Mouse (Mus musculus): ENCODE results near the gene Enah. TPM values are rescaled to one million over a fixed set of nuclear protein-coding genes. Genes with fewer than 3 reads are reported as not detected.

The Enah gene
- total and polyA plus RNA-seq, 3 experiments, result 0.45 to 0.69 TPM; not detected in 1

DNA sequence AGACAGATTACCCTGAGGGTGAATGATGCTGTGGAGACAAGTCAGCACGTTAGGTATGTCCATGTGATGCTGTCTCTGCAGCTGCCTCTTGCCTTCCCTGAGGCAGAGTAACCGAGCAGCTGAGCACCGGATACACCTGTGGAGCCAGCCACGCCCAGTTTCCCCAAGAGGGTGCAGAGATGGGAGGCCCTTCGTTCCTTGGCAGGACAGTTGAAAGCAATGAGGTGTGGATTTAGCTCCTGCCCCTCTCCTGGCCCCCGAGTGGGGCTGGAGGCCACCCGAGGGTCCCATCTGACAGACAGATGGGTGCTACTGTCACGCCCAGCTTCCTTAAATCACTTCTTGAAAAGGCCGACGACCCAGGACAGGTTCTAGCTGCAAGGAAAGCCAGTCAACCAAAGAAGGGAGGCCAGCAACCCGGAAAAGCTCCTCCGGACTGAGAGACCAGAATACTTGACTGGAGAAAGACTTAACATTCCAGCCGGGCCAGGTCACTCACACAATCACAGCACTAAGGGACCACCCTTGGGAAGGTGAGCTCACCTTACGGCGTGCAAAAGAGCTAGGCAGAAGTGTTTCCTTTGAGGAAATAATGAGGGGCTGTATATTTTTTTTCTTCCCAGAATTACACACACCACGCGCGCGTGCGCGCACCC lies 166.6 kb downstream of the Enah start:
- H3K9ac ChIP-seq (ENCODE audit: control insufficient read depth, low read depth, low read length, poor library complexity, severe bottlenecking), result no peak overlapping the region
- DNase-seq (ENCODE audit: low read depth, low spot score), result no peak
- no peaks in the 10 kb centered on the region for H3K4me1 ChIP-seq (ENCODE audit: control insufficient read depth in 1 of 2, insufficient read depth in 2 of 2, low read length in 2 of 2)

GRCm38 (mm10) chr1:181852466-181852865 lies 167.3 kb downstream of the Enah start:
- Histone ChIP-seq H3K4me1 (ENCODE audit: control insufficient read depth in 1 of 2, insufficient read depth in 2 of 2, low read length in 2 of 2) (no peaks in the 10 kb centered on the region), H3K9ac (ENCODE audit: control insufficient read depth, low read depth, low read length, poor library complexity, severe bottlenecking) (no peak overlapping the region), H3K27ac (ENCODE audit: control insufficient read depth, low read depth, low read length) (no peak overlapping the region), H3K36me3 (ENCODE audit: control insufficient read depth in 1 of 2, insufficient read depth in 2 of 2, low read length in 2 of 2) (no peaks in the 10 kb centered on the region), H3K4me3 (ENCODE audit: control insufficient read depth in 1 of 2, insufficient read depth in 1 of 2, low read depth in 2 of 2, low read length in 2 of 2) (no peak overlapping the region), H3K9me3 (replicated peaks; ENCODE audit: insufficient read depth, low read length) (no peaks in the 10 kb centered on the region), H3K79me2 (ENCODE audit: control insufficient read depth, insufficient read depth, low read length, poor library complexity) (no peaks in the 10 kb centered on the region), H3K27me3 (ENCODE audit: control insufficient read depth in 1 of 2, insufficient read depth in 2 of 2, low read length in 2 of 2) (no peaks in the 10 kb centered on the region; a peak in 1 of 4 replicates)
- no peak for DNase-seq (ENCODE audit: low read depth, low spot score)
- TF ChIP-seq MAX (IDR thresholded peaks at IDR 0.05; ENCODE audit: low read length) (no peak), MAFK (IDR thresholded peaks at IDR 0.05; ENCODE audit: borderline replicate concordance, low read depth, low read length) (no peak)

More for the DNA sequence above, 166.6 kb downstream of the Enah start:
- no peaks in the 10 kb centered on the region for H3K9me3 ChIP-seq (replicated peaks; ENCODE audit: insufficient read depth, low read length)
- no peak overlapping the region for H3K4me3 ChIP-seq (ENCODE audit: control insufficient read depth in 1 of 2, insufficient read depth in 1 of 2, low read depth in 2 of 2, low read length in 2 of 2)
- no peaks in the 10 kb centered on the region for H3K36me3 ChIP-seq (ENCODE audit: control insufficient read depth in 1 of 2, insufficient read depth in 2 of 2, low read length in 2 of 2)
- H3K79me2 ChIP-seq (ENCODE audit: control insufficient read depth, insufficient read depth, low read length, poor library complexity), result no peaks in the 10 kb centered on the region
- H3K27me3 ChIP-seq (ENCODE audit: control insufficient read depth in 1 of 2, insufficient read depth in 2 of 2, low read length in 2 of 2), result no peaks in the 10 kb centered on the region; a peak in 1 of 4 replicates
- TF ChIP-seq E2F4 (IDR thresholded peaks at IDR 0.05; ENCODE audit: borderline replicate concordance, low read depth, low read length), result no peak
- TF ChIP-seq CTCF (IDR thresholded peaks at IDR 0.05 in 2 of 3, conservative IDR thresholded peaks at IDR 0.05 in 1 of 3; ENCODE audit: control insufficient read depth in 1 of 3, insufficient read depth in 1 of 3, low read depth in 2 of 3, low read length in 3 of 3, poor library complexity in 1 of 3, severe bottlenecking in 1 of 3), result no peak
- TF ChIP-seq NRF1 (IDR thresholded peaks at IDR 0.05; ENCODE audit: insufficient read depth, low read depth, low read length, poor library complexity, severe bottlenecking), result no peak
- no peak for TF ChIP-seq POLR2AphosphoS5 (IDR thresholded peaks at IDR 0.05; ENCODE audit: borderline replicate concordance, low read depth, low read length)
- TF ChIP-seq KAT2A (conservative IDR thresholded peaks at IDR 0.05; ENCODE audit: low read depth, low read length), result no peak
- no peak for TF ChIP-seq MAFK (IDR thresholded peaks at IDR 0.05; ENCODE audit: borderline replicate concordance, low read depth, low read length)
- TF ChIP-seq RAD21 (IDR thresholded peaks at IDR 0.05; ENCODE audit: low read depth, low read length), result no peak
- no peak overlapping the region for H3K27ac ChIP-seq (ENCODE audit: control insufficient read depth, low read depth, low read length)

- no peak for DNase-seq (ENCODE audit: low read depth, low spot score)
- no peaks in the 10 kb centered on the region for H3K79me2 ChIP-seq (ENCODE audit: control insufficient read depth, insufficient read depth, low read length, poor library complexity)
- H3K36me3 ChIP-seq (ENCODE audit: control insufficient read depth in 1 of 2, insufficient read depth in 2 of 2, low read length in 2 of 2), result no peaks in the 10 kb centered on the region
- H3K27me3 ChIP-seq (ENCODE audit: control insufficient read depth in 1 of 2, insufficient read depth in 2 of 2, low read length in 2 of 2), result no peaks in the 10 kb centered on the region; a peak in 1 of 4 replicates
- no peaks in the 10 kb centered on the region for H3K4me1 ChIP-seq (ENCODE audit: control insufficient read depth in 1 of 2, insufficient read depth in 2 of 2, low read length in 2 of 2)
- no peak overlapping the region for H3K27ac ChIP-seq (ENCODE audit: control insufficient read depth, low read depth, low read length)
- H3K9ac ChIP-seq (ENCODE audit: control insufficient read depth, low read depth, low read length, poor library complexity, severe bottlenecking), result no peak overlapping the region
- H3K4me3 ChIP-seq (ENCODE audit: control insufficient read depth in 1 of 2, insufficient read depth in 1 of 2, low read depth in 2 of 2, low read length in 2 of 2), result no peak overlapping the region
- TF ChIP-seq MYB (IDR thresholded peaks at IDR 0.05; ENCODE audit: low read depth, low read length) (no peak), BHLHE40 (IDR thresholded peaks at IDR 0.05; ENCODE audit: borderline replicate concordance, low read depth, low read length) (no peak), E2F4 (IDR thresholded peaks at IDR 0.05; ENCODE audit: borderline replicate concordance, low read depth, low read length) (no peak), CTCF (IDR thresholded peaks at IDR 0.05 in 2 of 3, conservative IDR thresholded peaks at IDR 0.05 in 1 of 3; ENCODE audit: control insufficient read depth in 1 of 3, insufficient read depth in 1 of 3, low read depth in 2 of 3, low read length in 3 of 3, poor library complexity in 1 of 3, severe bottlenecking in 1 of 3) (no peak), MAX (IDR thresholded peaks at IDR 0.05; ENCODE audit: low read length) (no peak), CHD1 (IDR thresholded peaks at IDR 0.05; ENCODE audit: low read depth, low read length) (no peak), ZC3H11A (IDR thresholded peaks at IDR 0.05; ENCODE audit: low read depth, low read length) (no peak), MYC (IDR thresholded peaks at IDR 0.05; ENCODE audit: low read depth, low read length) (no peak), USF2 (IDR thresholded peaks at IDR 0.05; ENCODE audit: borderline replicate concordance in 1 of 2, insufficient read depth in 1 of 2, low read depth in 1 of 2, low read length in 2 of 2) (no peak), ELF1 (IDR thresholded peaks at IDR 0.05; ENCODE audit: low read depth, low read length) (no peak), SMC3 (IDR thresholded peaks at IDR 0.05; ENCODE audit: low read depth, low read length) (no peak), MAFK (IDR thresholded peaks at IDR 0.05; ENCODE audit: borderline replicate concordance, low read depth, low read length) (no peak), POLR2AphosphoS5 (IDR thresholded peaks at IDR 0.05; ENCODE audit: borderline replicate concordance, low read depth, low read length) (no peak), NELFE (IDR thresholded peaks at IDR 0.05; ENCODE audit: low read depth, low read length) (no peak), USF1 (IDR thresholded peaks at IDR 0.05; ENCODE audit: low read depth, low read length) (no peak), TBP (IDR thresholded peaks at IDR 0.05; ENCODE audit: low read depth, low read length) (no peak), MAZ (IDR thresholded peaks at IDR 0.05; ENCODE audit: low read depth, low read length) (no peak)
- H3K9me3 ChIP-seq (replicated peaks; ENCODE audit: insufficient read depth, low read length), result no peaks in the 10 kb centered on the region
These were observed 168.1 kb downstream of the Enah start for GRCm38 (mm10) chr1:181851521-181852310.

All from MEL (cell line).